Mouse (Mus musculus): ENCODE data around the gene Lag3. TPM values are rescaled to one million over a fixed set of nuclear protein-coding genes. Genes with fewer than 3 reads are reported as not detected.

The Lag3 gene
- total and polyA plus RNA-seq, 3 experiments = 0.52 to 2.0 (median 1.2) TPM

GRCm38 (mm10) chr6:124861802-124862201 lies 49.7 kb downstream of the Lag3 start:
- Histone ChIP-seq H3K36me3 (replicated peaks in 1 of 2; ENCODE audit: control insufficient read depth in 1 of 2, insufficient read depth in 1 of 2, low read length in 1 of 2) (no peaks in the 10 kb centered on the region), H3K27ac (ENCODE audit: insufficient read depth, low read depth) (no peak overlapping the region), H3K4me2 (ENCODE audit: insufficient read depth, low read depth, poor library complexity, severe bottlenecking) (no peak overlapping the region), H3K4me3 (replicated peaks in 1 of 3; ENCODE audit: low read depth in 2 of 3, low read length in 2 of 3, poor library complexity in 1 of 3) (no peak overlapping the region), H3K9ac (ENCODE audit: insufficient read depth, low read depth) (no peak overlapping the region), H3K27me3 (replicated peaks) (peaks cover 26% of the 10 kb centered on the region), H3K9me3 (replicated peaks; ENCODE audit: low read length) (no peaks in the 10 kb centered on the region), H3K79me2 (replicated peaks; ENCODE audit: control insufficient read depth, extremely low read depth, insufficient read depth, poor library complexity, severe bottlenecking) (no peaks in the 10 kb centered on the region), H3K4me1 (ENCODE audit: control insufficient read depth in 1 of 2, insufficient read depth in 2 of 2) (peaks cover 27 to 34% of the 10 kb centered on the region in 2 experiments)
- TF ChIP-seq ELF1 (IDR thresholded peaks at IDR 0.05; ENCODE audit: low read depth, low read length) (peak; percentile 29; the same call in 1 of the 2 replicates), JUND (conservative IDR thresholded peaks at IDR 0.05; ENCODE audit: low read depth, low read length) (no peak), CHD2 (IDR thresholded peaks at IDR 0.05; ENCODE audit: low read length) (peak; percentile 7; the same call in 1 of the 2 replicates), TCF12 (IDR thresholded peaks at IDR 0.05; ENCODE audit: low read depth, low read length) (no peak)
- in situ Hi-C loops (cut with MboI; ENCODE audit: low pct_ligation_motif_present, low pct_unique_long_range_greater_than_20kb, low sequenced_read_pairs) = loop anchor here (25.0 kb wide), 1 partner anchor 175 kb away; the partner anchor contains the start of genes Acrbp and Ing4
- dilution Hi-C loops (cut with MboI; ENCODE audit: extremely low pct_ligation_motif_present, extremely low pct_unique_long_range_greater_than_20kb, low sequenced_read_pairs) = no loop called here
- DNase-seq (ENCODE audit: extremely low read depth) = no peak

GRCm38 (mm10) chr6:124861266-124861665 lies 50.2 kb downstream of the Lag3 start:
- dilution Hi-C loops (cut with MboI; ENCODE audit: extremely low pct_ligation_motif_present, extremely low pct_unique_long_range_greater_than_20kb, low sequenced_read_pairs) = no loop called here
- H3K4me1 ChIP-seq (ENCODE audit: control insufficient read depth in 1 of 2, insufficient read depth in 2 of 2) = peaks cover 29 to 34% of the 10 kb centered on the region in 2 experiments

GRCm38 (mm10) chr6:124860511-124860910 lies 51.0 kb downstream of the Lag3 start:
- no peak overlapping the region for H3K4me2 ChIP-seq (ENCODE audit: insufficient read depth, low read depth, poor library complexity, severe bottlenecking)
- H3K27ac ChIP-seq (ENCODE audit: insufficient read depth, low read depth) = no peak overlapping the region
- no peak overlapping the region for H3K9ac ChIP-seq (ENCODE audit: insufficient read depth, low read depth)
- no peaks in the 10 kb centered on the region for H3K36me3 ChIP-seq (replicated peaks in 1 of 2; ENCODE audit: control insufficient read depth in 1 of 2, insufficient read depth in 1 of 2, low read length in 1 of 2)
- in situ Hi-C loops (cut with MboI; ENCODE audit: low pct_ligation_motif_present, low pct_unique_long_range_greater_than_20kb, low sequenced_read_pairs) = loop anchor here (25.0 kb wide), 1 partner anchor 177 kb away; the partner anchor contains the start of genes Acrbp and Ing4
- H3K4me1 ChIP-seq (ENCODE audit: control insufficient read depth in 1 of 2, insufficient read depth in 2 of 2) = peaks cover 32 to 34% of the 10 kb centered on the region in 2 experiments
- H3K27me3 ChIP-seq (replicated peaks) = peaks cover 27% of the 10 kb centered on the region
- dilution Hi-C loops (cut with MboI; ENCODE audit: extremely low pct_ligation_motif_present, extremely low pct_unique_long_range_greater_than_20kb, low sequenced_read_pairs) = no loop called here
- H3K9me3 ChIP-seq (replicated peaks; ENCODE audit: low read length) = no peaks in the 10 kb centered on the region
- DNase-seq (ENCODE audit: extremely low read depth) = no peak
- H3K79me2 ChIP-seq (replicated peaks; ENCODE audit: control insufficient read depth, extremely low read depth, insufficient read depth, poor library complexity, severe bottlenecking) = no peaks in the 10 kb centered on the region
- H3K4me3 ChIP-seq (replicated peaks in 1 of 3; ENCODE audit: low read depth in 2 of 3, low read length in 2 of 3, poor library complexity in 1 of 3) = no peak overlapping the region
- no peak for TF ChIP-seq NRF1 (IDR thresholded peaks at IDR 0.05; ENCODE audit: low read depth, low read length)
- TF ChIP-seq USF2 (conservative IDR thresholded peaks at IDR 0.05; ENCODE audit: low read depth, low read length) = no peak
- TF ChIP-seq MAZ (IDR thresholded peaks at IDR 0.05; ENCODE audit: low read depth, low read length) = no peak
- TF ChIP-seq MYC (IDR thresholded peaks at IDR 0.05; ENCODE audit: low read depth, low read length) = no peak
- no peak for TF ChIP-seq GABPA (IDR thresholded peaks at IDR 0.05; ENCODE audit: insufficient replicate concordance, low read depth, low read length)
- TF ChIP-seq RAD21 (IDR thresholded peaks at IDR 0.05; ENCODE audit: low read depth, low read length) = no peak
- TF ChIP-seq RCOR1 (conservative IDR thresholded peaks at IDR 0.05; ENCODE audit: low read depth, low read length) = no peak
- TF ChIP-seq CTCF (conservative IDR thresholded peaks at IDR 0.05 in 1 of 2, IDR thresholded peaks at IDR 0.05 in 1 of 2; ENCODE audit: low read depth in 2 of 2, low read length in 2 of 2) = no peak
- TF ChIP-seq EP300 (IDR thresholded peaks at IDR 0.05; ENCODE audit: low read length) = no peak

More at GRCm38 (mm10) chr6:124861266-124861665, 50.2 kb downstream of the Lag3 start:
- Histone ChIP-seq H3K9me3 (replicated peaks; ENCODE audit: low read length) (no peaks in the 10 kb centered on the region), H3K9ac (ENCODE audit: insufficient read depth, low read depth) (no peak overlapping the region), H3K27me3 (replicated peaks) (peaks cover 22% of the 10 kb centered on the region), H3K79me2 (replicated peaks; ENCODE audit: control insufficient read depth, extremely low read depth, insufficient read depth, poor library complexity, severe bottlenecking) (no peaks in the 10 kb centered on the region), H3K27ac (ENCODE audit: insufficient read depth, low read depth) (no peak overlapping the region), H3K4me2 (ENCODE audit: insufficient read depth, low read depth, poor library complexity, severe bottlenecking) (no peak overlapping the region), H3K36me3 (replicated peaks in 1 of 2; ENCODE audit: control insufficient read depth in 1 of 2, insufficient read depth in 1 of 2, low read length in 1 of 2) (no peaks in the 10 kb centered on the region), H3K4me3 (replicated peaks in 1 of 3; ENCODE audit: low read depth in 2 of 3, low read length in 2 of 3, poor library complexity in 1 of 3) (no peak overlapping the region)
- no peak for DNase-seq (ENCODE audit: extremely low read depth)
- in situ Hi-C loops (cut with MboI; ENCODE audit: low pct_ligation_motif_present, low pct_unique_long_range_greater_than_20kb, low sequenced_read_pairs) = loop anchor here (25.0 kb wide), 1 partner anchor 176 kb away; the partner anchor contains the start of genes Acrbp and Ing4
- TF ChIP-seq NRF1 (IDR thresholded peaks at IDR 0.05; ENCODE audit: low read depth, low read length) = no peak
- TF ChIP-seq HCFC1 (IDR thresholded peaks at IDR 0.05; ENCODE audit: low read depth, low read length) = no peak
- TF ChIP-seq RAD21 (IDR thresholded peaks at IDR 0.05; ENCODE audit: low read depth, low read length) = no peak
- TF ChIP-seq MYC (IDR thresholded peaks at IDR 0.05; ENCODE audit: low read depth, low read length) = no peak
- TF ChIP-seq MAX (IDR thresholded peaks at IDR 0.05; ENCODE audit: low read length) = no peak
- no peak for TF ChIP-seq ZKSCAN1 (IDR thresholded peaks at IDR 0.05; ENCODE audit: borderline replicate concordance, low read depth, low read length)
- no peak for TF ChIP-seq PAX5 (IDR thresholded peaks at IDR 0.05; ENCODE audit: low read length)
